10 mouse cellular contexts compared by ENCODE assay signal in genomic region chr9:30649392-30650054, GRCm38 (mm10).
A peak's percentile ranks its signal among the peaks of the same experiment; 100 is the strongest.
DNase-seq lines count a peak whose midpoint lies in the region; ATAC-seq and TF ChIP-seq lines count a peak whose summit lies in the region.
"Had no signal": no experiment of that assay in that cellular context is flagged by ENCODE, and none has a peak within 500 bp of the region (broad histone marks: within the 10 kb centered on the region; RNA-seq: fewer than 3 reads in every experiment).

No protein-coding gene starts in this region.

- ATAC-seq in heart, embryonic 12.5 days (ENCODE audit: insufficient number of reproducible peaks, low FRiP score), result peak; percentile 15; the same call in 1 of the 2 replicates
- ATAC-seq in neural tube, embryonic 14.5 days (ENCODE audit: low read depth), result peak; percentile 79

- no peaks in the 10 kb centered on the region for H3K27me3 ChIP-seq in heart, embryonic 12.5 days (replicated peaks)
- H3K27me3 ChIP-seq in neural tube, embryonic 14.5 days (ENCODE audit: control insufficient read depth, insufficient read depth, low read length), result no peaks in the 10 kb centered on the region
- H3K27me3 ChIP-seq: CH12.LX; stomach, embryonic 15.5 days had no signal

- no peak overlapping the region for H3K4me3 ChIP-seq in heart, embryonic 12.5 days
- H3K4me3 ChIP-seq in layer of hippocampus, adult 2 months, result peak overlapping the region; percentile 26; the same call in 1 of the 2 replicates
- no peak overlapping the region for H3K4me3 ChIP-seq in neural tube, embryonic 14.5 days (ENCODE audit: low read depth, low read length)
- H3K4me3 ChIP-seq: stomach, embryonic 15.5 days had no signal

- DNase-seq in heart, postnatal 4 days, result no peak
- peak; percentile 71 for DNase-seq in brain, embryonic 14.5 days (ENCODE audit: low read depth)
- DNase-seq in layer of hippocampus, adult 2 months (ENCODE audit: low spot score in 2 of 2), result peak; percentile 29 to 54
- no peak for DNase-seq in gastrocnemius, adult 8-10 months (ENCODE audit: low spot score in 2 of 2)
- DNase-seq in adrenal gland, adult 2 months, result no peak
- DNase-seq: lung, postnatal 4 days had no signal

- H3K4me2 ChIP-seq in heart, embryonic 12.5 days, result no peak overlapping the region
- peak overlapping the region; percentile 14; the same call in 1 of the 2 replicates for H3K4me2 ChIP-seq in neural tube, embryonic 14.5 days (ENCODE audit: low read depth, low read length)
- H3K4me2 ChIP-seq: stomach, embryonic 15.5 days had no signal

- WGBS in heart, embryonic 12.5 days, result 68% methylated on average over 13 of the region's 13 CpGs
- WGBS in neural tube, embryonic 14.5 days, result 56% methylated on average over 13 of the region's 13 CpGs

- H3K9me3 ChIP-seq in heart, embryonic 12.5 days (replicated peaks), result no peaks in the 10 kb centered on the region
- H3K9me3 ChIP-seq in neural tube, embryonic 14.5 days (ENCODE audit: control insufficient read depth, low read length), result no peaks in the 10 kb centered on the region
- H3K9me3 ChIP-seq: stomach, embryonic 15.5 days had no signal

- H3K27ac ChIP-seq in heart, embryonic 12.5 days (ENCODE audit: poor library complexity, severe bottlenecking), result no peak overlapping the region
- H3K27ac ChIP-seq in layer of hippocampus, adult 2 months, result peak overlapping the region; percentile 72
- no peak overlapping the region for H3K27ac ChIP-seq in neural tube, embryonic 14.5 days (ENCODE audit: low read depth, low read length)
- H3K27ac ChIP-seq: stomach, embryonic 15.5 days had no signal

- H3K4me1 ChIP-seq in heart, embryonic 12.5 days (replicated peaks), result no peaks in the 10 kb centered on the region
- H3K4me1 ChIP-seq in neural tube, embryonic 14.5 days (ENCODE audit: control insufficient read depth, insufficient read depth, low read length), result peaks cover 5% of the 10 kb centered on the region; the same call in 1 of the 2 replicates
- H3K4me1 ChIP-seq: stomach, embryonic 15.5 days had no signal

- TF ChIP-seq CTCF in brain, embryonic 14.5 days (IDR thresholded peaks at IDR 0.05; ENCODE audit: borderline replicate concordance, extremely low read depth, insufficient read depth, insufficient read length), result no peak
- no peak for TF ChIP-seq CTCF in layer of hippocampus, adult 2 months (conservative IDR thresholded peaks at IDR 0.05)

- no peak for TF ChIP-seq POLR2A in brain, embryonic 14.5 days (IDR thresholded peaks at IDR 0.05; ENCODE audit: borderline replicate concordance, extremely low read depth, insufficient read depth, insufficient read length, poor library complexity, severe bottlenecking)

- no peak overlapping the region for H3K9ac ChIP-seq in heart, embryonic 12.5 days
- no peak overlapping the region for H3K9ac ChIP-seq in neural tube, embryonic 14.5 days (replicated peaks; ENCODE audit: low read depth, low read length)
- H3K9ac ChIP-seq: stomach, embryonic 15.5 days had no signal

- H3K36me3 ChIP-seq in heart, embryonic 12.5 days, result no peaks in the 10 kb centered on the region
- H3K36me3 ChIP-seq in neural tube, embryonic 14.5 days (ENCODE audit: control insufficient read depth, insufficient read depth, low read length), result no peaks in the 10 kb centered on the region
- H3K36me3 ChIP-seq: stomach, embryonic 15.5 days had no signal

Comparison
In these comparisons a context has a peak if more than half of its experiments do, and no peak if none do; other contexts are left out.
1. DNase-seq: peak in brain, embryonic 14.5 days (single experiment) and layer of hippocampus, adult 2 months (2 of 2); none in heart, postnatal 4 days (single experiment), gastrocnemius, adult 8-10 months (0 of 2) and adrenal gland, adult 2 months (single experiment).